In genomic region chr19:37667855-37668594, GRCm38 (mm10) we compare ENCODE assay signal across 22 mouse cellular contexts. TPM values are rescaled to one million over a fixed set of nuclear protein-coding genes. Genes with fewer than 3 reads are reported as not detected.
DNase-seq lines count a peak whose midpoint lies in the region; ATAC-seq lines count a peak whose summit lies in the region.
"Had no signal": no experiment of that assay in that cellular context is flagged by ENCODE, and none has a peak within 500 bp of the region (broad histone marks: within the 10 kb centered on the region; RNA-seq: fewer than 3 reads in every experiment).

No protein-coding gene starts in this region.

- peak; percentile 12 for DNase-seq in intestine, embryonic 14.5 days (ENCODE audit: low spot score)
- DNase-seq in c-Kit-positive CD71-positive TER-119-negative erythroid progenitor cells, embryonic 14.5 days (ENCODE audit: low read depth): peak; percentile 73
- peak; percentile 68 for DNase-seq in liver
- no peak for DNase-seq in urinary bladder, postnatal 14 days (ENCODE audit: low spot score)
- no peak for DNase-seq in urinary bladder, postnatal 25 days (ENCODE audit: low spot score)
- DNase-seq in ovary, postnatal 36 days (ENCODE audit: low spot score): no peak
- DNase-seq: B cell, adult 2 months; cerebellum, adult 18-20 months; cerebellum, postnatal 36 days; kidney, adult 11 months had no signal

- no peaks in the 10 kb centered on the region for H3K27me3 ChIP-seq in intestine, embryonic 14.5 days (replicated peaks; ENCODE audit: control insufficient read depth, insufficient read depth, low read length)
- no peaks in the 10 kb centered on the region for H3K27me3 ChIP-seq in intestine, embryonic 15.5 days (replicated peaks)
- H3K27me3 ChIP-seq: hindbrain, embryonic 13.5 days; midbrain, embryonic 13.5 days; stomach, embryonic 15.5 days had no signal

- WGBS in intestine, embryonic 14.5 days: 57% methylated on average over 13 of the region's 13 CpGs
- WGBS in intestine, embryonic 15.5 days: 72% methylated on average over 13 of the region's 13 CpGs

- ATAC-seq in intestine, embryonic 14.5 days (replicated peaks; ENCODE audit: low FRiP score, low TSS enrichment, low read depth): no peak
- no peak; the same call in 1 of the 2 replicates for ATAC-seq in intestine, embryonic 15.5 days
- 0 out of 2 replicates have a peak, but pooled peaks have one; percentile 12 for ATAC-seq in megakaryocyte, adult 5-6 weeks (ENCODE audit: poor library complexity, severe bottlenecking)
- ATAC-seq: forebrain, embryonic 16.5 days; midbrain, embryonic 13.5 days had no signal

- H3K4me1 ChIP-seq in intestine, embryonic 14.5 days (replicated peaks; ENCODE audit: control insufficient read depth, insufficient read depth, low read length): peaks cover 5% of the 10 kb centered on the region; the same call in 1 of the 2 replicates
- no peaks in the 10 kb centered on the region for H3K4me1 ChIP-seq in intestine, embryonic 15.5 days (replicated peaks)
- H3K4me1 ChIP-seq: hindbrain, embryonic 13.5 days; midbrain, embryonic 13.5 days; stomach, embryonic 15.5 days had no signal

- H3K9me3 ChIP-seq in intestine, embryonic 14.5 days (ENCODE audit: control insufficient read depth, low read length): no peaks in the 10 kb centered on the region
- no peaks in the 10 kb centered on the region for H3K9me3 ChIP-seq in intestine, embryonic 15.5 days
- H3K9me3 ChIP-seq: embryonic facial prominence, embryonic 10.5 days; hindbrain, embryonic 13.5 days; midbrain, embryonic 13.5 days; stomach, embryonic 15.5 days had no signal

- H3K9ac ChIP-seq in intestine, embryonic 14.5 days (ENCODE audit: low read length): no peak overlapping the region
- H3K9ac ChIP-seq in intestine, embryonic 15.5 days: no peak overlapping the region
- H3K9ac ChIP-seq: hindbrain, embryonic 13.5 days; midbrain, embryonic 13.5 days; stomach, embryonic 15.5 days had no signal

- no peaks in the 10 kb centered on the region for H3K36me3 ChIP-seq in intestine, embryonic 14.5 days (ENCODE audit: control insufficient read depth, insufficient read depth, low read length)
- H3K36me3 ChIP-seq in intestine, embryonic 15.5 days: no peaks in the 10 kb centered on the region
- H3K36me3 ChIP-seq: embryonic facial prominence, embryonic 10.5 days; hindbrain, embryonic 13.5 days; midbrain, embryonic 13.5 days; stomach, embryonic 15.5 days had no signal

- H3K4me3 ChIP-seq in intestine, embryonic 14.5 days (ENCODE audit: low read depth, low read length): no peak overlapping the region
- H3K4me3 ChIP-seq in intestine, embryonic 15.5 days (replicated peaks): no peak overlapping the region
- H3K4me3 ChIP-seq: embryonic facial prominence, embryonic 10.5 days; hindbrain, embryonic 13.5 days; midbrain, embryonic 13.5 days; stomach, embryonic 15.5 days had no signal

- no peak overlapping the region for H3K4me2 ChIP-seq in intestine, embryonic 14.5 days (ENCODE audit: low read length)
- H3K4me2 ChIP-seq in intestine, embryonic 15.5 days (replicated peaks): no peak overlapping the region
- H3K4me2 ChIP-seq: hindbrain, embryonic 13.5 days; midbrain, embryonic 13.5 days; stomach, embryonic 15.5 days had no signal

- no peak overlapping the region for H3K27ac ChIP-seq in intestine, embryonic 14.5 days (ENCODE audit: low read depth)
- H3K27ac ChIP-seq in intestine, embryonic 15.5 days: no peak overlapping the region
- H3K27ac ChIP-seq: embryonic facial prominence, embryonic 10.5 days; hindbrain, embryonic 13.5 days; midbrain, embryonic 13.5 days; stomach, embryonic 15.5 days had no signal

RNA-seq across cellular contexts. Expression of gene Cyp26c1, which starts 17.4 kb away (rescaled TPM):
- polyA plus RNA-seq in intestine, embryonic 14.5 days (2014; fragmentation: Nextera tagmentation; extraction: Ambion mirVana): not detected in 2 replicates
- polyA plus RNA-seq in intestine, embryonic 15.5 days (2015; fragmentation: Nextera tagmentation; extraction: Ambion mirVana): not detected in 2 replicates
- total RNA-seq in megakaryocyte, adult 5-6 weeks (2015): not detected in 2 replicates
- not detected in 2 replicates for total RNA-seq in megakaryocyte, adult 5-6 weeks (2017)
- total RNA-seq: gastrocnemius, adult 18-20 months; granulocyte monocyte progenitor cell, adult 5-6 weeks; left cerebral cortex, postnatal 36 days; neutrophil, adult 5-6 weeks had no signal
- polyA plus RNA-seq: forebrain, embryonic 16.5 days; heart, embryonic 16.5 days; hindbrain, embryonic 13.5 days; midbrain, embryonic 13.5 days had no signal

RNA-seq across cellular contexts. Expression of gene Cyp26a1, which starts 29.6 kb away (rescaled TPM):
- polyA plus RNA-seq in intestine, embryonic 14.5 days (2014; fragmentation: Nextera tagmentation; extraction: Ambion mirVana): 2.4 and 2.5 TPM in 2 replicates
- 1.7 and 1.8 TPM in 2 replicates for polyA plus RNA-seq in intestine, embryonic 15.5 days (2015; fragmentation: Nextera tagmentation; extraction: Ambion mirVana)
- not detected in 2 replicates for total RNA-seq in megakaryocyte, adult 5-6 weeks (2015)
- 0.37 TPM in 1 of 2 replicates, not detected in the other for total RNA-seq in megakaryocyte, adult 5-6 weeks (2017)
- total RNA-seq: gastrocnemius, adult 18-20 months; granulocyte monocyte progenitor cell, adult 5-6 weeks; left cerebral cortex, postnatal 36 days; neutrophil, adult 5-6 weeks had no signal
- polyA plus RNA-seq: forebrain, embryonic 16.5 days; midbrain, embryonic 13.5 days had no signal

Comparison
In these comparisons a context has a peak if more than half of its experiments do, and no peak if none do; other contexts are left out.
1. DNase-seq: peak in intestine, embryonic 14.5 days (single experiment), c-Kit-positive CD71-positive TER-119-negative erythroid progenitor cells, embryonic 14.5 days (single experiment) and liver (single experiment); none in urinary bladder, postnatal 14 days (single experiment), urinary bladder, postnatal 25 days (single experiment) and ovary, postnatal 36 days (single experiment).